In the genomic region with DNA sequence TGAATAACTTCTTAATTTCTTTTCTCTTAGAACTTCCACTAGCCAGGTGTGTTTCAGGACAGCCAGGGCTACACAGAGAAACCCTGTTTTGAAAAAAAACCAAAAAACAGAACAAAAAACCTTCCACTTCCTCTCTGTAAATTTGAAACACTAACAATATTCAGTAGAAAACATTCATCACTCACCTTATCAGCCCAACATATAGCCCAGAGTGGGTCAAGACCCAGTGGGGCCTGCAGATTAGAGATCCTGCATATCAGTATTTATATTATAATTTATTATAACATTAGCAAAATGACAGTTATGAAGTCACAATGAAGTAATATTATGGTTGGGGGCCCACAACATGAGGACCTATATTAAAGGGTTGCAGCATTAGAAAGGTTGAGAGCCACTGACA, we compare ENCODE assay signal across 1 mouse cellular context.
A peak's percentile ranks its signal among the peaks of the same experiment; 100 is the strongest.
TF ChIP-seq lines count a peak whose summit lies in the region.

No protein-coding gene starts in this region.

TF ChIP-seq in MEL, 35 proteins besides CTCF, POLR2A, EP300 and RAD21:
- TF ChIP-seq CHD2 (IDR thresholded peaks at IDR 0.05; ENCODE audit: low read length) (no peak), SMC3 (IDR thresholded peaks at IDR 0.05; ENCODE audit: low read depth, low read length) (no peak), MAFK (IDR thresholded peaks at IDR 0.05; ENCODE audit: borderline replicate concordance, low read depth, low read length) (no peak), POLR2AphosphoS5 (IDR thresholded peaks at IDR 0.05; ENCODE audit: borderline replicate concordance, low read depth, low read length) (no peak), ZNF384 (IDR thresholded peaks at IDR 0.05; ENCODE audit: low read depth, low read length) (peak; percentile 89), USF1 (IDR thresholded peaks at IDR 0.05; ENCODE audit: low read depth, low read length) (no peak), CHD1 (IDR thresholded peaks at IDR 0.05; ENCODE audit: low read depth, low read length) (no peak), TAL1 (IDR thresholded peaks at IDR 0.05; ENCODE audit: low read length) (peak; percentile 41), GATA1 (IDR thresholded peaks at IDR 0.05; ENCODE audit: low read depth, low read length) (peak; percentile 82), E2F4 (IDR thresholded peaks at IDR 0.05; ENCODE audit: borderline replicate concordance, low read depth, low read length) (no peak), MEF2A (IDR thresholded peaks at IDR 0.05; ENCODE audit: extremely low read depth, insufficient replicate concordance, low read depth, low read length, poor library complexity, severe bottlenecking) (no peak), MXI1 (IDR thresholded peaks at IDR 0.05; ENCODE audit: low read depth, low read length) (peak; percentile 18; the same call in 1 of the 2 replicates), SIN3A (IDR thresholded peaks at IDR 0.05; ENCODE audit: low read length) (peak; percentile 41), HCFC1 (IDR thresholded peaks at IDR 0.05; ENCODE audit: low read depth, low read length) (peak; percentile 19; the same call in 1 of the 2 replicates), MYB (IDR thresholded peaks at IDR 0.05; ENCODE audit: low read depth, low read length) (peak; percentile 4; the same call in 1 of the 2 replicates), POLR2AphosphoS2 (IDR thresholded peaks at IDR 0.05; ENCODE audit: low read length) (no peak), TCF12 (IDR thresholded peaks at IDR 0.05; ENCODE audit: low read depth, low read length) (peak; percentile 87), ETS1 (IDR thresholded peaks at IDR 0.05; ENCODE audit: low read depth, low read length) (peak; percentile 70), BHLHE40 (IDR thresholded peaks at IDR 0.05; ENCODE audit: borderline replicate concordance, low read depth, low read length) (peak; percentile 22; the same call in 1 of the 2 replicates), NRF1 (IDR thresholded peaks at IDR 0.05; ENCODE audit: insufficient read depth, low read depth, low read length, poor library complexity, severe bottlenecking) (no peak), MAX (IDR thresholded peaks at IDR 0.05; ENCODE audit: low read length) (no peak)
TF ChIP-seq in MEL: peak in this region for 10.
